Mouse (Mus musculus) heart, embryonic 12.5 days (tissue): Measurements from ENCODE around the gene Chd2. TPM values are rescaled to one million over a fixed set of nuclear protein-coding genes. Genes with fewer than 3 reads are reported as not detected.
"Not testable (repeated sequence)": the region's sequence is repeated elsewhere in the genome, so short reads cannot be mapped to it uniquely, and the experiment has no call there.

Experiments used
- ATAC-seq: fragments of 200-750 bp; cut with Nextera tagmentation; 2 replicates; pipeline ENCODE4 v1.8.0; 2017; ENCODE audit warnings: moderate TSS enrichment, moderate library complexity; ENCODE audit not compliant: insufficient number of reproducible peaks, low FRiP score
- H3K27ac ChIP-seq: fragments of 300-500 bp; sonication (generic); 2 replicates; pipeline ENCODE4 v1.5.1; 2016; ENCODE audit warnings: mild to moderate bottlenecking, moderate library complexity; ENCODE audit not compliant: poor library complexity, severe bottlenecking
- H3K27me3 ChIP-seq: fragments of 300-500 bp; sonication (generic); replicated peaks from 2 replicates; pipeline ENCODE4 v1.6.1; 2016; ENCODE audit warnings: mild to moderate bottlenecking, moderate library complexity
- H3K36me3 ChIP-seq: fragments of 300-500 bp; sonication (generic); 2 replicates; pipeline ENCODE4 v1.6.1; 2016; ENCODE audit warnings: mild to moderate bottlenecking, moderate library complexity
- H3K4me1 ChIP-seq: fragments of 300-500 bp; sonication (generic); replicated peaks from 2 replicates; pipeline ENCODE4 v1.6.1; 2016; ENCODE audit warnings: mild to moderate bottlenecking
- H3K4me2 ChIP-seq: fragments of 300-500 bp; sonication (generic); 2 replicates; pipeline ENCODE4 v1.6.1; 2016; ENCODE audit warnings: mild to moderate bottlenecking, moderate library complexity
- H3K4me3 ChIP-seq: fragments of 300-500 bp; sonication (generic); 2 replicates; pipeline ENCODE4 v1.5.1; 2016; ENCODE audit warnings: mild to moderate bottlenecking
- H3K9ac ChIP-seq: fragments of 300-500 bp; sonication (generic); 2 replicates; pipeline ENCODE4 v1.6.1; 2016; ENCODE audit warnings: mild to moderate bottlenecking, moderate library complexity
- H3K9me3 ChIP-seq: fragments of 300-500 bp; sonication (generic); replicated peaks from 2 replicates; pipeline ENCODE4 v1.6.1; 2016; ENCODE audit warnings: mild to moderate bottlenecking, moderate library complexity
- WGBS: fragments of 180-500 bp; shearing (Covaris S2); methylation state at CpG from one replicate; pipeline ENCODE4 v1.1.7; 2016; 5-methylcytosine and 5-hydroxymethylcytosine counted together
- polyA plus RNA-seq: library from polyadenylated mRNA; unstranded; fragments of >200 nt; fragmentation: Nextera tagmentation; extraction: Ambion mirVana; gene quantifications from 2 replicates; pipeline ENCODE4 v1.2.1, GENCODE M21; 2016

Chd2 gene
- polyA plus RNA-seq, 1 experiment from 2014 or later: 50.4 TPM

- ATAC-seq: no peak
- Histone ChIP-seq H3K9me3 (no peaks in the 10 kb centered on the region), H3K4me2 (no peak overlapping the region), H3K27me3 (no peaks in the 10 kb centered on the region), H3K4me1 (peaks cover 52% of the 10 kb centered on the region), H3K36me3 (peaks cover 30% of the 10 kb centered on the region), H3K9ac (no peak overlapping the region), H3K27ac (no peak overlapping the region), H3K4me3 (no peak overlapping the region)
- WGBS: 83% methylated on average over 5 of the region's 5 CpGs
These were observed 10.8 kb downstream of the Chd2 start for GRCm38 (mm10) chr7:73530846-73531245.

DNA sequence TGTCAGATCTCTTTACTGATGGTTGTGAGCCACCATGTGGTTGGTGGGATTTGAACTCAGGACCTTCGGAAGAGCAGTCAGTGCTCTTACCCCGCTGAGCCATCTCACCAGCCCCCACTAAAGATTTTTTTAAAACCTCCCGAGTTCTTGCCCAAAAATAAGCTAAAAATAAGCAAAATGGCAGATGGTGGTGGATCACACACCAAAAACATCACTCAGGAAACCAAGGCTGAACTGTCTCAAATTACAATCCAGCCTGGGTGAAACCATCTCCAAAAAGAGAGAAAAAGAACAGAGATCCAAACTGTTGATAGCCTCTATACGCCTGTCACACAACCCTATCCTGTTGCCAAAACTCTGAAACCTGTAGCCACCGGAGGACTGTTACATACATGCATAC, 11.5 kb downstream of the Chd2 start:
- no peak overlapping the region for H3K9ac ChIP-seq
- no peak for ATAC-seq
- no peaks in the 10 kb centered on the region for H3K27me3 ChIP-seq
- H3K36me3 ChIP-seq: peaks cover 27% of the 10 kb centered on the region
- no peak overlapping the region for H3K4me2 ChIP-seq
- H3K4me1 ChIP-seq: peaks cover 45% of the 10 kb centered on the region
- 91% methylated on average over 5 of the region's 5 CpGs for WGBS
- no peaks in the 10 kb centered on the region for H3K9me3 ChIP-seq
- H3K27ac ChIP-seq: no peak overlapping the region
- H3K4me3 ChIP-seq: no peak overlapping the region

GRCm38 (mm10) chr7:73529261-73529660, 12.4 kb downstream of the Chd2 start:
- ATAC-seq: no peak
- Histone ChIP-seq H3K4me3 (no peak overlapping the region), H3K9ac (no peak overlapping the region), H3K27ac (no peak overlapping the region), H3K9me3 (no peaks in the 10 kb centered on the region), H3K4me2 (no peak overlapping the region), H3K36me3 (peaks cover 32% of the 10 kb centered on the region), H3K27me3 (no peaks in the 10 kb centered on the region), H3K4me1 (peaks cover 45% of the 10 kb centered on the region)
- 92% methylated on average over 6 of the region's 6 CpGs for WGBS

- not testable (repeated sequence) for ATAC-seq, H3K27me3 ChIP-seq, H3K4me3 ChIP-seq, H3K9ac ChIP-seq, H3K9me3 ChIP-seq, H3K4me2 ChIP-seq, H3K27ac ChIP-seq
- WGBS: 85% methylated on average over 7 of the region's 7 CpGs
- peaks cover 32% of the 10 kb centered on the region for H3K36me3 ChIP-seq
- peaks cover 40% of the 10 kb centered on the region for H3K4me1 ChIP-seq
These were observed 13.2 kb downstream of the Chd2 start for GRCm38 (mm10) chr7:73528377-73528894.

- no peak overlapping the region for H3K27ac ChIP-seq
- H3K27me3 ChIP-seq: no peaks in the 10 kb centered on the region
- H3K4me3 ChIP-seq: no peak overlapping the region
- peaks cover 32% of the 10 kb centered on the region for H3K36me3 ChIP-seq
- no peak for ATAC-seq
- H3K9ac ChIP-seq: no peak overlapping the region
- no peaks in the 10 kb centered on the region for H3K9me3 ChIP-seq
- H3K4me1 ChIP-seq: peaks cover 32% of the 10 kb centered on the region
- no peak overlapping the region for H3K4me2 ChIP-seq
- WGBS: 75% methylated on average over 4 of the region's 4 CpGs
These were observed 14.4 kb downstream of the Chd2 start for GRCm38 (mm10) chr7:73527225-73527624.

GRCm38 (mm10) chr7:73524454-73524952, 17.1 kb downstream of the Chd2 start:
- WGBS: 30% methylated on average over 9 of the region's 9 CpGs
- Histone ChIP-seq H3K4me3 (no peak overlapping the region), H3K4me2 (peak overlapping the region; percentile 20; the same call in 1 of the 2 replicates), H3K9ac (peak overlapping the region; percentile 61), H3K36me3 (peaks cover 46% of the 10 kb centered on the region), H3K9me3 (no peaks in the 10 kb centered on the region), H3K27ac (peak overlapping the region; percentile 87), H3K4me1 (peaks cover 34% of the 10 kb centered on the region), H3K27me3 (no peaks in the 10 kb centered on the region)
- ATAC-seq: 0 out of 2 replicates have a peak, but pooled peaks have one; percentile 51

GRCm38 (mm10) chr7:73523608-73524259, 17.9 kb downstream of the Chd2 start:
- no peak overlapping the region for H3K9ac ChIP-seq
- no peak for ATAC-seq
- peak overlapping the region; percentile 38; the same call in 1 of the 2 replicates for H3K27ac ChIP-seq
- H3K36me3 ChIP-seq: peaks cover 49% of the 10 kb centered on the region
- H3K4me3 ChIP-seq: no peak overlapping the region
- WGBS: 81% methylated on average over 1 of the region's 1 CpGs
- H3K27me3 ChIP-seq: no peaks in the 10 kb centered on the region
- H3K9me3 ChIP-seq: no peaks in the 10 kb centered on the region
- H3K4me1 ChIP-seq: peaks cover 37% of the 10 kb centered on the region
- no peak overlapping the region for H3K4me2 ChIP-seq

GRCm38 (mm10) chr7:73523183-73523582, 18.4 kb downstream of the Chd2 start:
- Histone ChIP-seq H3K9me3 (no peaks in the 10 kb centered on the region), H3K27me3 (no peaks in the 10 kb centered on the region), H3K4me2 (no peak overlapping the region), H3K27ac (no peak overlapping the region), H3K4me3 (no peak overlapping the region), H3K4me1 (peaks cover 37% of the 10 kb centered on the region), H3K9ac (no peak overlapping the region), H3K36me3 (peaks cover 49% of the 10 kb centered on the region)
- WGBS: 77% methylated on average over 6 of the region's 6 CpGs
- no peak for ATAC-seq

- H3K4me2 ChIP-seq: no peak overlapping the region
- no peak overlapping the region; the same call in 1 of the 2 replicates for H3K9ac ChIP-seq
- H3K36me3 ChIP-seq: peaks cover 53% of the 10 kb centered on the region
- ATAC-seq: no peak
- H3K4me1 ChIP-seq: peaks cover 40% of the 10 kb centered on the region
- peak overlapping the region; percentile 75 for H3K27ac ChIP-seq
- WGBS: 86% methylated on average over 11 of the region's 11 CpGs
- no peak overlapping the region for H3K4me3 ChIP-seq
- no peaks in the 10 kb centered on the region for H3K9me3 ChIP-seq
- no peaks in the 10 kb centered on the region for H3K27me3 ChIP-seq
These were observed 20.1 kb downstream of the Chd2 start for GRCm38 (mm10) chr7:73521277-73522193.

DNA sequence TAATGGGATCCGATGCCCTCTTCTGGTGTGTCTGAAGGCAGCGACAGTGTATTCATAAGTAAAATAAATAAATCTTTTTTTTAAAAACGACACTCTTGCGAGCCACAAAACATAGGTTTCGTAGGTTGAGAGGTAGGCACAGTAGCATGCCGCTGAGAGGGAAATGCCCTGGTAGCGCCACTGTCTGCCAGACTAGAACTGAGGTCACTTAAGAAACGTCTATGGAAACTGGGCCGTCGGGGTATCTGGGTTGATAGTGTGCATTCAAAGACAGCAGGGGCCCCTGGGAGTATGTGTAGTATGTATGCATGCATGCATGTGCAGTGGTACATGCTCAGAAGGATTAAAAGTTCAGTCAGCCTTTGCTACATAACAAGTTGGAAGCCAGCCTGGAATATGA, 21.4 kb downstream of the Chd2 start:
- Histone ChIP-seq H3K4me1 (peaks cover 44% of the 10 kb centered on the region), H3K4me2 (no peak overlapping the region), H3K9ac (no peak overlapping the region), H3K27ac (no peak overlapping the region), H3K36me3 (peaks cover 64% of the 10 kb centered on the region), H3K4me3 (no peak overlapping the region), H3K27me3 (no peaks in the 10 kb centered on the region), H3K9me3 (no peaks in the 10 kb centered on the region)
- WGBS: 87% methylated on average over 10 of the region's 10 CpGs
- no peak for ATAC-seq
